Mouse (Mus musculus) layer of hippocampus, postnatal 14 days (tissue): ENCODE data around the gene Kcnj9. TPM values are rescaled to one million over a fixed set of nuclear protein-coding genes. Genes with fewer than 3 reads are reported as not detected.

ENCODE experiments used
- DNase-seq, 2 experiments: peaks; one replicate each; pipeline ENCODE4 v3.0.0; 2021 to 2022; ENCODE audit warnings: low spot score in 2 of 2, mixed read lengths in 1 of 2
- total RNA-seq, 2 experiments: library from RNA; stranded (reverse); gene quantifications; 2 replicates each; pipeline ENCODE4 v1.2.3; 2021

The Kcnj9 gene
- total RNA-seq, 2 experiments from 2014 or later = 37.4 to 50.1 TPM

GRCm38 (mm10) chr1:172296816-172297510 lies 32.2 kb downstream of the Kcnj9 start:
- DNase-seq = no peak

GRCm38 (mm10) chr1:172295751-172296197 lies 33.3 kb downstream of the Kcnj9 start:
- peak in 1 of 2 experiments; percentile 80 for DNase-seq

GRCm38 (mm10) chr1:172293449-172293848 lies 35.7 kb downstream of the Kcnj9 start:
- DNase-seq = no peak

- no peak for DNase-seq
Measured at GRCm38 (mm10) chr1:172292880-172293279, 36.2 kb downstream of the Kcnj9 start.

GRCm38 (mm10) chr1:172289617-172289946 lies 39.5 kb downstream of the Kcnj9 start:
- no peak for DNase-seq

GRCm38 (mm10) chr1:172288900-172289616 lies 40.1 kb downstream of the Kcnj9 start:
- no peak for DNase-seq

GRCm38 (mm10) chr1:172286740-172287139 lies 42.4 kb downstream of the Kcnj9 start:
- DNase-seq = no peak

- no peak for DNase-seq
Measured at GRCm38 (mm10) chr1:172284221-172284620, 44.9 kb downstream of the Kcnj9 start.

- no peak for DNase-seq
Measured at GRCm38 (mm10) chr1:172283073-172283472, 46.0 kb downstream of the Kcnj9 start.

GRCm38 (mm10) chr1:172281522-172282254 lies 47.4 kb downstream of the Kcnj9 start:
- DNase-seq = no peak

GRCm38 (mm10) chr1:172279768-172280509 lies 49.2 kb downstream of the Kcnj9 start:
- DNase-seq = no peak

GRCm38 (mm10) chr1:172278328-172278727 lies 50.8 kb downstream of the Kcnj9 start:
- no peak for DNase-seq

- DNase-seq = no peak
Measured at GRCm38 (mm10) chr1:172277172-172277571, 51.9 kb downstream of the Kcnj9 start.

- DNase-seq = no peak
Measured at GRCm38 (mm10) chr1:172274547-172274946, 54.6 kb downstream of the Kcnj9 start.

- DNase-seq = no peak
Measured at GRCm38 (mm10) chr1:172274116-172274515, 55.0 kb downstream of the Kcnj9 start.

- DNase-seq = no peak
Measured at GRCm38 (mm10) chr1:172273386-172273785, 55.7 kb downstream of the Kcnj9 start.

GRCm38 (mm10) chr1:172271765-172272164 lies 57.4 kb downstream of the Kcnj9 start:
- no peak for DNase-seq

GRCm38 (mm10) chr1:172271208-172271607 lies 57.9 kb downstream of the Kcnj9 start:
- no peak for DNase-seq
